Mouse (Mus musculus): ENCODE data around the gene Cgnl1.

Cgnl1 gene

GRCm38 (mm10) chr9:71766306-71766705 is 5.1 kb downstream of the Cgnl1 start:
- DNase-seq, result no peak

- DNase-seq, result no peak
Observed at GRCm38 (mm10) chr9:71764551-71764950, 6.9 kb downstream of the Cgnl1 start.

GRCm38 (mm10) chr9:71763273-71763672 is 8.1 kb downstream of the Cgnl1 start:
- no peak for DNase-seq

- DNase-seq, result no peak
Observed at GRCm38 (mm10) chr9:71761663-71762062, 9.7 kb downstream of the Cgnl1 start.

GRCm38 (mm10) chr9:71760518-71761141 is 10.8 kb downstream of the Cgnl1 start:
- DNase-seq, result no peak

GRCm38 (mm10) chr9:71759893-71760292 is 11.5 kb downstream of the Cgnl1 start:
- no peak for DNase-seq

GRCm38 (mm10) chr9:71757386-71757785 is 14.0 kb downstream of the Cgnl1 start:
- no peak for DNase-seq

- DNase-seq, result peak; percentile 97
Observed at GRCm38 (mm10) chr9:71756916-71757315, 14.5 kb downstream of the Cgnl1 start.

GRCm38 (mm10) chr9:71753981-71754380 is 17.4 kb downstream of the Cgnl1 start:
- DNase-seq, result peak; percentile 90

- DNase-seq, result no peak
Observed at GRCm38 (mm10) chr9:71753529-71753928, 17.9 kb downstream of the Cgnl1 start.

GRCm38 (mm10) chr9:71753117-71753516 is 18.3 kb downstream of the Cgnl1 start:
- DNase-seq, result peak; percentile 89

GRCm38 (mm10) chr9:71750015-71750672 is 21.3 kb downstream of the Cgnl1 start:
- peak; percentile 94 for DNase-seq

- peak; percentile 98 for DNase-seq
Observed at GRCm38 (mm10) chr9:71746405-71746804, 25.0 kb downstream of the Cgnl1 start.

GRCm38 (mm10) chr9:71738081-71738930 is 33.1 kb downstream of the Cgnl1 start:
- no peak for DNase-seq

- no peak for DNase-seq
Observed at GRCm38 (mm10) chr9:71737257-71738023, 34.0 kb downstream of the Cgnl1 start.

GRCm38 (mm10) chr9:71735886-71736285 is 35.5 kb downstream of the Cgnl1 start:
- no peak for DNase-seq

GRCm38 (mm10) chr9:71733559-71733958 is 37.8 kb downstream of the Cgnl1 start:
- DNase-seq, result no peak

GRCm38 (mm10) chr9:71728822-71729311 is 42.5 kb downstream of the Cgnl1 start:
- no peak for DNase-seq

GRCm38 (mm10) chr9:71727233-71727632 is 44.2 kb downstream of the Cgnl1 start:
- no peak for DNase-seq

GRCm38 (mm10) chr9:71726121-71726520 is 45.3 kb downstream of the Cgnl1 start:
- peak; percentile 95 for DNase-seq

- DNase-seq, result no peak
Observed at GRCm38 (mm10) chr9:71722366-71722765, 49.0 kb downstream of the Cgnl1 start.

GRCm38 (mm10) chr9:71716995-71717394 is 54.4 kb downstream of the Cgnl1 start:
- DNase-seq, result no peak

- DNase-seq, result no peak
Observed at GRCm38 (mm10) chr9:71710776-71711175, 60.6 kb downstream of the Cgnl1 start.
